In genomic region chr4:69443956-69444355, GRCm38 (mm10) we compare ENCODE assay signal across 21 mouse cellular contexts.
DNase-seq lines count a peak whose midpoint lies in the region; ATAC-seq lines count a peak whose summit lies in the region.
"Had no signal": no experiment of that assay in that cellular context is flagged by ENCODE, and none has a peak within 500 bp of the region (broad histone marks: within the 10 kb centered on the region; RNA-seq: fewer than 3 reads in every experiment).

No protein-coding gene starts in this region.

- peak; percentile 28 for DNase-seq in kidney, postnatal 10 days
- peak; percentile 25 for DNase-seq in retina, embryonic 14.5 days (ENCODE audit: low spot score)
- no peak for DNase-seq in retina, postnatal 1 day
- DNase-seq in embryo, embryonic 11.5 days (ENCODE audit: low read depth, low spot score), result peak; percentile 27
- no peak for DNase-seq in cerebellum, postnatal 4 days (ENCODE audit: low spot score in 2 of 2)
- DNase-seq: adrenal gland, postnatal 25 days; cerebellum, adult 2 months; kidney, adult 8-10 months; spleen, adult 18-20 months; thymus, adult 2 months had no signal

- H3K27ac ChIP-seq in kidney, embryonic 15.5 days, result no peak overlapping the region
- no peak overlapping the region for H3K27ac ChIP-seq in neural tube, embryonic 15.5 days (replicated peaks)
- H3K27ac ChIP-seq: heart, embryonic 10.5 days; hindbrain, postnatal 0 days; limb, embryonic 12.5 days; liver, embryonic 15.5 days; midbrain, embryonic 15.5 days; stomach, embryonic 15.5 days had no signal

- no peaks in the 10 kb centered on the region for H3K4me1 ChIP-seq in kidney, embryonic 15.5 days
- no peaks in the 10 kb centered on the region for H3K4me1 ChIP-seq in neural tube, embryonic 15.5 days
- H3K4me1 ChIP-seq: heart, embryonic 10.5 days; limb, embryonic 12.5 days; liver, embryonic 15.5 days; midbrain, embryonic 15.5 days; stomach, embryonic 15.5 days had no signal

- H3K9ac ChIP-seq in kidney, embryonic 15.5 days, result no peak overlapping the region
- no peak overlapping the region for H3K9ac ChIP-seq in neural tube, embryonic 15.5 days (replicated peaks)
- H3K9ac ChIP-seq: limb, embryonic 12.5 days; liver, embryonic 15.5 days; midbrain, embryonic 15.5 days; stomach, embryonic 15.5 days had no signal

- no peaks in the 10 kb centered on the region for H3K36me3 ChIP-seq in kidney, embryonic 15.5 days
- no peaks in the 10 kb centered on the region for H3K36me3 ChIP-seq in neural tube, embryonic 15.5 days
- H3K36me3 ChIP-seq: heart, embryonic 10.5 days; limb, embryonic 12.5 days; liver, embryonic 15.5 days; midbrain, embryonic 15.5 days; stomach, embryonic 15.5 days had no signal

- no peak overlapping the region for H3K4me2 ChIP-seq in kidney, embryonic 15.5 days
- no peak overlapping the region for H3K4me2 ChIP-seq in neural tube, embryonic 15.5 days
- H3K4me2 ChIP-seq: limb, embryonic 12.5 days; liver, embryonic 15.5 days; midbrain, embryonic 15.5 days; stomach, embryonic 15.5 days had no signal

- H3K27me3 ChIP-seq in kidney, embryonic 15.5 days, result no peaks in the 10 kb centered on the region
- H3K27me3 ChIP-seq in neural tube, embryonic 15.5 days (replicated peaks), result no peaks in the 10 kb centered on the region
- H3K27me3 ChIP-seq: limb, embryonic 12.5 days; liver, embryonic 15.5 days; midbrain, embryonic 15.5 days; stomach, embryonic 15.5 days had no signal

- no peaks in the 10 kb centered on the region for H3K9me3 ChIP-seq in kidney, embryonic 15.5 days (replicated peaks)
- H3K9me3 ChIP-seq in neural tube, embryonic 15.5 days (replicated peaks), result no peaks in the 10 kb centered on the region
- H3K9me3 ChIP-seq: heart, embryonic 10.5 days; limb, embryonic 12.5 days; liver, embryonic 15.5 days; midbrain, embryonic 15.5 days; stomach, embryonic 15.5 days had no signal

- ATAC-seq in kidney, embryonic 15.5 days (replicated peaks; ENCODE audit: low FRiP score), result no peak
- ATAC-seq in neural tube, embryonic 15.5 days (ENCODE audit: low FRiP score), result no peak
- ATAC-seq: CD4-positive, CD25-positive, alpha-beta regulatory T cell, adult 4 months; forebrain, embryonic 14.5 days; hindbrain, postnatal 0 days; midbrain, embryonic 15.5 days had no signal

- 82% methylated on average over 2 of the region's 2 CpGs for WGBS in kidney, embryonic 15.5 days
- 91% methylated on average over 2 of the region's 2 CpGs for WGBS in neural tube, embryonic 15.5 days

- no peak overlapping the region for H3K4me3 ChIP-seq in kidney, embryonic 15.5 days (replicated peaks)
- H3K4me3 ChIP-seq in neural tube, embryonic 15.5 days (replicated peaks), result no peak overlapping the region
- H3K4me3 ChIP-seq: erythroblast, embryonic 14.5 days; heart, embryonic 10.5 days; limb, embryonic 12.5 days; liver, embryonic 15.5 days; midbrain, embryonic 15.5 days; stomach, embryonic 15.5 days had no signal

Comparison
In these comparisons a context has a peak if more than half of its experiments do, and no peak if none do; other contexts are left out.
1. DNase-seq: peak in kidney, postnatal 10 days (single experiment), retina, embryonic 14.5 days (single experiment) and embryo, embryonic 11.5 days (single experiment); none in retina, postnatal 1 day (single experiment) and cerebellum, postnatal 4 days (0 of 2).